Mouse (Mus musculus): ENCODE measurements around the gene Btn2a2. TPM values are rescaled to one million over a fixed set of nuclear protein-coding genes. Genes with fewer than 3 reads are reported as not detected.
A peak's percentile ranks its signal among the peaks of the same experiment; 100 is the strongest.

Gene Btn2a2
- polyA plus RNA-seq, 1 experiment from 2014 or later = 0.13 TPM

DNA sequence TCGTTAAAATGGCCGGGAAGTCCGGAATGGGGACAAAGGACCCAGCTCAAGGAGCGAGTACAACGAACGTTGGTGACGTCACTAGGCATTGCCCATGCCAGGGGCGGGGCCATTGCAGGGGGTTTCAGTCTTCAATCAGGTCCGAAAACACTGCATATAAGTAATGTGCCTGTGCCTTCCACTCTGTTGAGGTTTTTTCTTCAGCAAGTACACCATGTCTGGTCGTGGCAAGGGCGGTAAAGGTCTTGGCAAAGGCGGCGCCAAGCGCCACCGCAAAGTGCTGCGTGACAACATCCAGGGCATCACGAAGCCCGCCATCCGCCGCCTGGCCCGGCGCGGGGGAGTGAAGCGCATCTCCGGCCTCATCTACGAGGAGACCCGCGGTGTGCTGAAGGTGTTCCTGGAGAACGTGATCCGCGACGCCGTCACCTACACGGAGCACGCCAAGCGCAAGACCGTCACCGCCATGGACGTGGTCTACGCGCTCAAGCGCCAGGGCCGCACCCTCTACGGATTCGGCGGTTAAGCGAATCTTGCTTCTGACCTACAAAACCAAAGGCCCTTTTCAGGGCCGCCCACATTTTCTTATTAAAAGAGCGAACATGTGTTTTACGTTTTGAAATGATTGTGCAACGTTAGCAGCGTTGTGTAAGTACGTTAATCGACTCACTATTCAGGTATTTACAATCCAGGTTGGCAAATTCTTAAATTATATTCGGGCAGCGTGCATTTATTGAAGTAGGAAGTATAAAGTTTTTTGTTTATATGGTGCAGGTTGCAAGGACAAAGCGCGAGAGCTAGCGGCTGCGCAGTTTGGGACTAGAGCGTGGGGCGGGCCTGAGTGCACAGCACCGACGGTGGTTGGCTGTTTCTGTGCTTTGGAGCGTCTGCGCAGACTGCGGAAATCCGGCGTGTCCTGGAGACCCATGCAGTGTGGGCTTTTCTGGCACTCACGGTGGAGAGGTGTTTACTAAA lies 42.5 kb upstream of the Btn2a2 start, which contains the start of gene Hist1h4h:
Gene Hist1h4h, plus strand, starts transcription at position 150 of the 975 bp plus-strand sequence.
- peak within 1 kb of the TSS; percentile 55 for H3K4me3 ChIP-seq (replicated peaks)
- H3K4me2 ChIP-seq (replicated peaks) = peak within 1 kb of the TSS; percentile 76
- H3K36me3 ChIP-seq = no peaks in the 10 kb centered on the region
- H3K27ac ChIP-seq = peak within 1 kb of the TSS; percentile 98
- WGBS = under 1% methylated on average over 56 of the region's 70 CpGs
- peaks cover 45% of the 10 kb centered on the region for H3K4me1 ChIP-seq (replicated peaks)
- peak within 1 kb of the TSS; percentile 80 for H3K9ac ChIP-seq (replicated peaks)
- peak; percentile 89 for ATAC-seq
- H3K9me3 ChIP-seq = no peaks in the 10 kb centered on the region
- H3K27me3 ChIP-seq = no peaks in the 10 kb centered on the region

DNA sequence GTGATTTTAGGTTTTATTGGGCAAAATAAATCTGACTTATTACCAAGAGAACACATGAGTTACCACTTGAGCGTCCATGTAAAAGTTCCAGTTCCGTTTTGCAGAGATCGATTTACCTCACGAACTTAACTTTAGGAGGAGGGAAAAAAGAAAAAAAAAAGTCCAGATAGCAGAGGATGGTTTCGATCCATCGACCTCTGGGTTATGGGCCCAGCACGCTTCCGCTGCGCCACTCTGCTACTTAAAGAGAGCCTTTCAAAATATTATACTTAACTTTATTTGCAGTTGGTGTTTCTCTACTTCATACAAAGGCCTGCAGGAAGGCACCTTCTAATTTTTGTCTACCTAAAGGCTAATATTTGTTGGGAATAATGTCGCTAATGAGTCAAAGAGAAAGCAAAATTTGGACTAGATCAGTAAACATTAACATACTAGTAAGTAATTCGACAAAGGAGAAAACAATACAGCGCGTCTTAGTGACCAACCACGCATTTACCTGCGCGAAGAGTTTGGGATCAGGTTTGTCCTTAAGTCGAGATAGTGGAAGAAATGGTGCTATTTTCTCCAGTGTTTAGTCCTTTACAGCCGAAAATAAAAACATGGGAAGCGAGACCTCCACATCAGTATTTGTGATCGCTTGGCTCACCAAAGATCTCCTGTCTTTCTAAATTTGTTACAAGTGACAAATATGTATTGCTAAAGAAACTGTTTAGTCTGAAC lies 41.7 kb upstream of the Btn2a2 start:
- H3K4me3 ChIP-seq (replicated peaks) = peak overlapping the region; percentile 55
- H3K9ac ChIP-seq (replicated peaks) = peak overlapping the region; percentile 78
- no peaks in the 10 kb centered on the region for H3K36me3 ChIP-seq
- no peaks in the 10 kb centered on the region for H3K9me3 ChIP-seq
- peaks cover 45% of the 10 kb centered on the region for H3K4me1 ChIP-seq (replicated peaks)
- peak overlapping the region; percentile 98 for H3K27ac ChIP-seq
- H3K27me3 ChIP-seq = no peaks in the 10 kb centered on the region
- peak overlapping the region; percentile 76 for H3K4me2 ChIP-seq (replicated peaks)
- no peak for ATAC-seq
- WGBS = under 1% methylated on average over 20 of the region's 20 CpGs

GRCm38 (mm10) chr13:23529480-23530165 lies 41.0 kb upstream of the Btn2a2 start:
- Histone ChIP-seq H3K27me3 (no peaks in the 10 kb centered on the region), H3K27ac (peak overlapping the region; percentile 98), H3K36me3 (no peaks in the 10 kb centered on the region), H3K4me1 (replicated peaks) (peaks cover 42% of the 10 kb centered on the region), H3K9ac (replicated peaks) (peak overlapping the region; percentile 78), H3K4me2 (replicated peaks) (peak overlapping the region; percentile 76), H3K9me3 (no peaks in the 10 kb centered on the region), H3K4me3 (replicated peaks) (peak overlapping the region; percentile 55)
- no peak for ATAC-seq
- 31% methylated on average over 2 of the region's 2 CpGs for WGBS

GRCm38 (mm10) chr13:23529005-23529404 lies 40.3 kb upstream of the Btn2a2 start:
- Histone ChIP-seq H3K36me3 (no peaks in the 10 kb centered on the region), H3K27ac (no peak overlapping the region), H3K9ac (replicated peaks) (no peak overlapping the region), H3K4me2 (replicated peaks) (no peak overlapping the region), H3K4me3 (replicated peaks) (no peak overlapping the region), H3K4me1 (replicated peaks) (peaks cover 36% of the 10 kb centered on the region), H3K9me3 (no peaks in the 10 kb centered on the region), H3K27me3 (no peaks in the 10 kb centered on the region)
- no peak for ATAC-seq
- 81% methylated on average over 5 of the region's 5 CpGs for WGBS

DNA sequence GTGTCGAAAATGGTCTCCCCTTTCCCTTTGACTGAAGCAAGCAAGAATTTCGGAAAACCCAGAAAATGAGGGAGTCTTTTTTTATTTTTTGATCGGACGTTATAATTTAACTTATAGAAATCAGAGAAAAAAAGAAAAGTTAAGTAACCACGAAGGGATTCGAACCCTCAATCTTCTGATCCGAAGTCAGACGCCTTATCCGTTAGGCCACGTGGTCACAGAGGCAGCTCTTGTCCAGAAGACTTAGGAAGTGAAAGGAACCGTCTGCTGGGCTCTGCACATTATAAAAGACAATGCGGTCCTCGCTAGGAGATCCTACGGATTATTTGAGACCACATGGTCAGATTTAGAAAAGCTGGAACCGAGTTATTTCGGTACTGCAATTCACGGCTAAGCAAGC lies 37.7 kb upstream of the Btn2a2 start:
- WGBS = under 1% methylated on average over 17 of the region's 17 CpGs

GRCm38 (mm10) chr13:23525901-23526300 lies 37.2 kb upstream of the Btn2a2 start:
- peaks cover 19% of the 10 kb centered on the region for H3K4me1 ChIP-seq (replicated peaks)
- no peak for ATAC-seq
- peak overlapping the region; percentile 45 for H3K4me3 ChIP-seq (replicated peaks)
- H3K27ac ChIP-seq = no peak overlapping the region
- H3K9ac ChIP-seq (replicated peaks) = no peak overlapping the region
- peak overlapping the region; percentile 53 for H3K4me2 ChIP-seq (replicated peaks)
- no peaks in the 10 kb centered on the region for H3K27me3 ChIP-seq
- no peaks in the 10 kb centered on the region for H3K9me3 ChIP-seq
- H3K36me3 ChIP-seq = no peaks in the 10 kb centered on the region
- WGBS = 2% methylated on average over 10 of the region's 10 CpGs

More for the DNA sequence above, 37.7 kb upstream of the Btn2a2 start:
- Histone ChIP-seq H3K4me1 (replicated peaks) (peaks cover 19% of the 10 kb centered on the region), H3K27me3 (no peaks in the 10 kb centered on the region), H3K9me3 (no peaks in the 10 kb centered on the region), H3K9ac (replicated peaks) (peak overlapping the region; percentile 64), H3K27ac (peak overlapping the region; percentile 62), H3K4me3 (replicated peaks) (peak overlapping the region; percentile 45), H3K36me3 (no peaks in the 10 kb centered on the region), H3K4me2 (replicated peaks) (peak overlapping the region; percentile 53)
- ATAC-seq = peak; percentile 40

DNA sequence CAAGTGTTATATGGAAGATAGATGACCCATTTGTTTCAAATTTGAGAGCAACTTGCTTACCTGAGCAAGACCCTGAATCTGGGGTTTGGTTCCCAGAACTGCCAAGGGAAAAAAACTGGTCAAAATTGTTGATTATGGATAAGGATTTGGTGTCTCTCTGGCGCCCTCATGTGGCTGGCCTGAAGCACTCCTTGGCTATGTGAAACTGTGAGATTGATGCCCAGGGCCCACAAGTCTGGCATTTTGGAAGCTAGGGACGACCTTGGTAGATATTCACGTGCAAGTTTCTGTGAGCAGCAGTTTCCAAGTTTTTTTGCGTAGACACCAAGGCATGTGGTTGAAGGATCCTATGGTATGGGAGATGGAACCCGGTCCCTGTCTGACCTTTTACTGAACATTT lies 36.0 kb upstream of the Btn2a2 start:
- WGBS = 10% methylated on average over 5 of the region's 5 CpGs
- no peak overlapping the region for H3K9ac ChIP-seq (replicated peaks)
- no peaks in the 10 kb centered on the region for H3K9me3 ChIP-seq
- H3K4me3 ChIP-seq (replicated peaks) = no peak overlapping the region
- peak; percentile 32; the same call in 1 of the 2 replicates for ATAC-seq
- H3K36me3 ChIP-seq = no peaks in the 10 kb centered on the region
- H3K27me3 ChIP-seq = no peaks in the 10 kb centered on the region
- peaks cover 15% of the 10 kb centered on the region for H3K4me1 ChIP-seq (replicated peaks)
- no peak overlapping the region for H3K27ac ChIP-seq
- H3K4me2 ChIP-seq (replicated peaks) = no peak overlapping the region

- no peak overlapping the region for H3K4me2 ChIP-seq (replicated peaks)
- H3K9me3 ChIP-seq = no peaks in the 10 kb centered on the region
- H3K36me3 ChIP-seq = no peaks in the 10 kb centered on the region
- ATAC-seq = no peak
- H3K9ac ChIP-seq (replicated peaks) = no peak overlapping the region
- no peak overlapping the region for H3K4me3 ChIP-seq (replicated peaks)
- 37% methylated on average over 5 of the region's 5 CpGs for WGBS
- H3K4me1 ChIP-seq (replicated peaks) = peaks cover 12% of the 10 kb centered on the region
- no peaks in the 10 kb centered on the region for H3K27me3 ChIP-seq
- no peak overlapping the region for H3K27ac ChIP-seq
These were observed 35.3 kb upstream of the Btn2a2 start for GRCm38 (mm10) chr13:23523976-23524375.

DNA sequence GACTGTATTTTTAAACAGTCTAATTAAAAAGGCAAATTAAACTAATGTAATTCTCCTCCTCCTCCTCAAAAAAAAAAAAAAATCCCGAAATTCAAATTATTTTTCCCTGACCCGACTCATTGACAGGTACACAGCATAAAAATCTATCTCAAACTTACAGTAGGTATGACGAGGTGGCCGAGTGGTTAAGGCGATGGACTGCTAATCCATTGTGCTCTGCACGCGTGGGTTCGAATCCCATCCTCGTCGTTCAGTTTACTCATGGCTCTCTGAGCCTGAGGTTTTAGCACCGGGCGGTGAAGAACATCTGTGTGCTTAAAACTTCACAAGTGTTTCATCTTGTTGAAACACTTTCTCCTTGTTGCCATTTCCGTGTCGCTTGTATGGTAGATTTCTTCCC lies 33.0 kb upstream of the Btn2a2 start:
- Histone ChIP-seq H3K4me3 (replicated peaks) (no peak overlapping the region), H3K4me1 (replicated peaks) (peaks cover 9% of the 10 kb centered on the region), H3K36me3 (no peaks in the 10 kb centered on the region), H3K27ac (no peak overlapping the region), H3K27me3 (no peaks in the 10 kb centered on the region), H3K9ac (replicated peaks) (no peak overlapping the region), H3K4me2 (replicated peaks) (peak overlapping the region; percentile 25; the same call in 1 of the 2 replicates), H3K9me3 (no peaks in the 10 kb centered on the region)
- ATAC-seq = no peak
- under 1% methylated on average over 14 of the region's 14 CpGs for WGBS

GRCm38 (mm10) chr13:23519416-23519815 lies 30.8 kb upstream of the Btn2a2 start:
- WGBS = 0% methylated on average over 10 of the region's 10 CpGs
- Histone ChIP-seq H3K9ac (replicated peaks) (no peak overlapping the region), H3K4me2 (replicated peaks) (peak overlapping the region; percentile 55), H3K4me3 (replicated peaks) (peak overlapping the region; percentile 38), H3K4me1 (replicated peaks) (peaks cover 9% of the 10 kb centered on the region), H3K9me3 (no peaks in the 10 kb centered on the region), H3K36me3 (no peaks in the 10 kb centered on the region), H3K27me3 (no peaks in the 10 kb centered on the region), H3K27ac (no peak overlapping the region)
- no peak for ATAC-seq

- no peak overlapping the region for H3K27ac ChIP-seq
- H3K9ac ChIP-seq (replicated peaks) = no peak overlapping the region
- 0% methylated on average over 6 of the region's 6 CpGs for WGBS
- no peaks in the 10 kb centered on the region for H3K27me3 ChIP-seq
- no peaks in the 10 kb centered on the region for H3K9me3 ChIP-seq
- H3K4me1 ChIP-seq (replicated peaks) = peaks cover 9% of the 10 kb centered on the region
- H3K36me3 ChIP-seq = no peaks in the 10 kb centered on the region
- ATAC-seq = no peak
- peak overlapping the region; percentile 55 for H3K4me2 ChIP-seq (replicated peaks)
- peak overlapping the region; percentile 38 for H3K4me3 ChIP-seq (replicated peaks)
These were observed 30.2 kb upstream of the Btn2a2 start for GRCm38 (mm10) chr13:23518885-23519284.

Measured in midbrain, embryonic 13.5 days (tissue).